In genomic region chr11:101238071-101238647, GRCm38 (mm10) we compare ENCODE assay signal across 10 mouse cellular contexts. TPM values are rescaled to one million over a fixed set of nuclear protein-coding genes. Genes with fewer than 3 reads are reported as not detected.
DNase-seq lines count a peak whose midpoint lies in the region; ATAC-seq and TF ChIP-seq lines count a peak whose summit lies in the region.
"Had no signal": no experiment of that assay in that cellular context is flagged by ENCODE, and none has a peak within 500 bp of the region (broad histone marks: within the 10 kb centered on the region; RNA-seq: fewer than 3 reads in every experiment).

No protein-coding gene starts in this region.

- peak overlapping the region; percentile 80 for H3K27ac ChIP-seq in lung, embryonic 16.5 days (ENCODE audit: low read length)
- H3K27ac ChIP-seq in hindbrain, postnatal 0 days, result peak overlapping the region; percentile 59
- peak overlapping the region; percentile 80 for H3K27ac ChIP-seq in stomach, embryonic 15.5 days
- H3K27ac ChIP-seq in forebrain, embryonic 14.5 days (ENCODE audit: low read depth, low read length), result no peak overlapping the region
- H3K27ac ChIP-seq: liver, embryonic 15.5 days had no signal

- TF ChIP-seq POLR2A in lung, adult 2 months (IDR thresholded peaks at IDR 0.05; ENCODE audit: borderline replicate concordance, extremely low read depth, low read depth, low read length), result no peak

- no peak overlapping the region for H3K4me2 ChIP-seq in lung, embryonic 16.5 days (ENCODE audit: low read depth, low read length)
- H3K4me2 ChIP-seq in hindbrain, postnatal 0 days (ENCODE audit: low read depth, low read length), result no peak overlapping the region
- H3K4me2 ChIP-seq in stomach, embryonic 15.5 days, result no peak overlapping the region
- H3K4me2 ChIP-seq in forebrain, embryonic 14.5 days (ENCODE audit: low read length), result no peak overlapping the region
- H3K4me2 ChIP-seq: liver, embryonic 15.5 days had no signal

- H3K36me3 ChIP-seq in lung, embryonic 16.5 days (ENCODE audit: control insufficient read depth, insufficient read depth, low read length), result no peaks in the 10 kb centered on the region
- no peaks in the 10 kb centered on the region for H3K36me3 ChIP-seq in hindbrain, postnatal 0 days (ENCODE audit: insufficient read depth, low read length)
- H3K36me3 ChIP-seq in stomach, embryonic 15.5 days, result no peaks in the 10 kb centered on the region
- no peaks in the 10 kb centered on the region for H3K36me3 ChIP-seq in forebrain, embryonic 14.5 days (ENCODE audit: control insufficient read depth, insufficient read depth, low read length)
- H3K36me3 ChIP-seq: liver, embryonic 15.5 days had no signal

- peak; percentile 45 for DNase-seq in gastrocnemius, adult 18-20 months (ENCODE audit: low spot score)
- DNase-seq in gastrocnemius, postnatal 10 days, result no peak
- DNase-seq in lung, adult 2 months, result no peak
- peak; percentile 53 for DNase-seq in hindbrain, postnatal 0 days (ENCODE audit: low spot score)
- DNase-seq in spleen, postnatal 4 days (ENCODE audit: low spot score in 2 of 2), result no peak
- DNase-seq in forebrain, embryonic 14.5 days (ENCODE audit: low spot score), result no peak
- DNase-seq: adrenal gland, postnatal 10 days had no signal

- peaks cover 7% of the 10 kb centered on the region for H3K4me1 ChIP-seq in lung, embryonic 16.5 days (replicated peaks; ENCODE audit: control insufficient read depth, insufficient read depth, low read length)
- H3K4me1 ChIP-seq in lung, adult 2 months (ENCODE audit: control insufficient read depth, insufficient read depth, low read length), result peaks cover 2% of the 10 kb centered on the region; the same call in 1 of the 2 replicates
- no peaks in the 10 kb centered on the region for H3K4me1 ChIP-seq in hindbrain, postnatal 0 days (ENCODE audit: insufficient read depth, low read length)
- 0 out of 2 replicates have a peak, but pooled peaks cover 5% of the 10 kb centered on the region for H3K4me1 ChIP-seq in stomach, embryonic 15.5 days
- H3K4me1 ChIP-seq in forebrain, embryonic 14.5 days (ENCODE audit: control insufficient read depth, insufficient read depth, low read length), result no peaks in the 10 kb centered on the region
- H3K4me1 ChIP-seq: liver, embryonic 15.5 days had no signal

- ATAC-seq in lung, embryonic 16.5 days (ENCODE audit: low read depth), result peak; percentile 78
- peak; percentile 49; the same call in 1 of the 2 replicates for ATAC-seq in hindbrain, postnatal 0 days
- ATAC-seq in stomach, embryonic 15.5 days (ENCODE audit: insufficient read depth, low FRiP score, low read depth), result peak; percentile 76
- ATAC-seq in forebrain, embryonic 14.5 days, result no peak

- H3K4me3 ChIP-seq in lung, embryonic 16.5 days (ENCODE audit: low read length), result no peak overlapping the region
- no peak overlapping the region for H3K4me3 ChIP-seq in lung, adult 2 months (replicated peaks; ENCODE audit: extremely low read depth, low read depth, low read length)
- H3K4me3 ChIP-seq in hindbrain, postnatal 0 days (ENCODE audit: low read length), result no peak overlapping the region
- no peak overlapping the region for H3K4me3 ChIP-seq in stomach, embryonic 15.5 days (replicated peaks)
- no peak overlapping the region for H3K4me3 ChIP-seq in forebrain, embryonic 14.5 days (ENCODE audit: low read depth, low read length)
- H3K4me3 ChIP-seq: liver, embryonic 15.5 days had no signal

- no peaks in the 10 kb centered on the region for H3K27me3 ChIP-seq in lung, embryonic 16.5 days (ENCODE audit: control insufficient read depth, insufficient read depth, low read depth, low read length)
- no peaks in the 10 kb centered on the region for H3K27me3 ChIP-seq in hindbrain, postnatal 0 days (ENCODE audit: insufficient read depth, low read length)
- H3K27me3 ChIP-seq in stomach, embryonic 15.5 days (replicated peaks), result no peaks in the 10 kb centered on the region
- H3K27me3 ChIP-seq in forebrain, embryonic 14.5 days (replicated peaks; ENCODE audit: control insufficient read depth, insufficient read depth, low read length), result no peaks in the 10 kb centered on the region

- 24% methylated on average over 5 of the region's 5 CpGs for WGBS in lung, embryonic 16.5 days
- 22% methylated on average over 5 of the region's 5 CpGs for WGBS in lung, adult 2 months
- WGBS in hindbrain, postnatal 0 days, result 35% methylated on average over 5 of the region's 5 CpGs
- WGBS in stomach, embryonic 15.5 days, result 35% methylated on average over 5 of the region's 5 CpGs
- 58% methylated on average over 5 of the region's 5 CpGs for WGBS in forebrain, embryonic 14.5 days

- H3K9ac ChIP-seq in lung, embryonic 16.5 days (ENCODE audit: low read length), result 0 out of 2 replicates have a peak overlapping the region, but pooled peaks have one; percentile 14
- H3K9ac ChIP-seq in hindbrain, postnatal 0 days (replicated peaks; ENCODE audit: low read length), result 0 out of 2 replicates have a peak overlapping the region, but pooled peaks have one; percentile 13
- H3K9ac ChIP-seq in stomach, embryonic 15.5 days, result no peak overlapping the region
- no peak overlapping the region; the same call in 1 of the 2 replicates for H3K9ac ChIP-seq in forebrain, embryonic 14.5 days (ENCODE audit: low read length)
- H3K9ac ChIP-seq: liver, embryonic 15.5 days had no signal

- no peak for TF ChIP-seq CTCF in lung, adult 2 months (IDR thresholded peaks at IDR 0.05; ENCODE audit: insufficient read depth, low read length)
- no peak for TF ChIP-seq CTCF in hindbrain, postnatal 0 days (IDR thresholded peaks at IDR 0.05; ENCODE audit: low read depth)

- H3K9me3 ChIP-seq in lung, embryonic 16.5 days (ENCODE audit: control insufficient read depth, low read length), result no peaks in the 10 kb centered on the region
- H3K9me3 ChIP-seq in hindbrain, postnatal 0 days (ENCODE audit: low read length), result no peaks in the 10 kb centered on the region
- H3K9me3 ChIP-seq in stomach, embryonic 15.5 days, result no peaks in the 10 kb centered on the region
- H3K9me3 ChIP-seq in forebrain, embryonic 14.5 days (replicated peaks; ENCODE audit: control insufficient read depth, low read length), result no peaks in the 10 kb centered on the region
- H3K9me3 ChIP-seq: liver, embryonic 15.5 days had no signal

RNA-seq across cellular contexts. Expression of gene Ramp2, which starts 7.7 kb away (rescaled TPM):
- 10 to 100 TPM; 30.1 to 31.0 TPM for total RNA-seq in gastrocnemius, adult 18-20 months (2021)
- total RNA-seq in gastrocnemius, postnatal 10 days (2021), result 10 to 100 TPM; 70.5 to 72.8 TPM
- 312 and 337 TPM in 2 replicates for polyA plus RNA-seq in lung, embryonic 16.5 days (2015; fragmentation: Nextera tagmentation; extraction: Ambion mirVana)
- polyA plus RNA-seq in lung, adult 2 months (2012; rRNA removed), result 710 and 828 TPM in 2 replicates
- total RNA-seq in hindbrain, postnatal 0 days (2014; rRNA removed), result 66.1 and 72.7 TPM in 2 replicates
- polyA plus RNA-seq in hindbrain, postnatal 0 days (2015; fragmentation: Nextera tagmentation; extraction: Ambion mirVana), result 108 and 111 TPM in 2 replicates
- polyA plus RNA-seq in stomach, embryonic 15.5 days (2015; fragmentation: Nextera tagmentation; extraction: Ambion mirVana), result 111 TPM in 2 replicates
- 80.4 and 80.9 TPM in 2 replicates for polyA plus RNA-seq in forebrain, embryonic 14.5 days (2014; fragmentation: Nextera tagmentation; extraction: Ambion mirVana)

RNA-seq across cellular contexts. Expression of gene Ezh1, which starts 11.9 kb away (rescaled TPM):
- 10 to 100 TPM; 25.3 to 26.3 TPM for total RNA-seq in gastrocnemius, adult 18-20 months (2021)
- 10 to 100 TPM; 17.2 to 17.7 TPM for total RNA-seq in gastrocnemius, postnatal 10 days (2021)
- 19.4 and 20.8 TPM in 2 replicates for polyA plus RNA-seq in lung, embryonic 16.5 days (2015; fragmentation: Nextera tagmentation; extraction: Ambion mirVana)
- 38.9 and 50.1 TPM in 2 replicates for polyA plus RNA-seq in lung, adult 2 months (2012; rRNA removed)
- 26.7 and 27.6 TPM in 2 replicates for total RNA-seq in hindbrain, postnatal 0 days (2014; rRNA removed)
- polyA plus RNA-seq in hindbrain, postnatal 0 days (2015; fragmentation: Nextera tagmentation; extraction: Ambion mirVana), result 20.1 and 22.2 TPM in 2 replicates
- 14.9 and 16.7 TPM in 2 replicates for polyA plus RNA-seq in stomach, embryonic 15.5 days (2015; fragmentation: Nextera tagmentation; extraction: Ambion mirVana)
- 16.1 and 22.4 TPM in 2 replicates for polyA plus RNA-seq in forebrain, embryonic 14.5 days (2014; fragmentation: Nextera tagmentation; extraction: Ambion mirVana)

RNA-seq across cellular contexts. Expression of gene Vps25, which starts 15.3 kb away (rescaled TPM):
- 10 to 100 TPM; 46.1 to 46.8 TPM for total RNA-seq in gastrocnemius, adult 18-20 months (2021)
- 10 to 100 TPM; 40.1 to 44.3 TPM for total RNA-seq in gastrocnemius, postnatal 10 days (2021)
- polyA plus RNA-seq in lung, embryonic 16.5 days (2015; fragmentation: Nextera tagmentation; extraction: Ambion mirVana), result 132 and 135 TPM in 2 replicates
- polyA plus RNA-seq in lung, adult 2 months (2012; rRNA removed), result 82.9 and 97.4 TPM in 2 replicates
- total RNA-seq in hindbrain, postnatal 0 days (2014; rRNA removed), result 66.1 and 82.1 TPM in 2 replicates
- 134 and 137 TPM in 2 replicates for polyA plus RNA-seq in hindbrain, postnatal 0 days (2015; fragmentation: Nextera tagmentation; extraction: Ambion mirVana)
- 131 and 138 TPM in 2 replicates for polyA plus RNA-seq in stomach, embryonic 15.5 days (2015; fragmentation: Nextera tagmentation; extraction: Ambion mirVana)
- polyA plus RNA-seq in forebrain, embryonic 14.5 days (2014; fragmentation: Nextera tagmentation; extraction: Ambion mirVana), result 110 and 118 TPM in 2 replicates

RNA-seq across cellular contexts. Expression of gene Wnk4, which starts 22.2 kb away (rescaled TPM):
- under 1 TPM; 0.23 to 0.26 TPM for total RNA-seq in gastrocnemius, adult 18-20 months (2021)
- total RNA-seq in gastrocnemius, postnatal 10 days (2021), result 1 to 10 TPM in 1 of 2 experiments, under 1 TPM in 1; 0.35 to 1.4 TPM
- 5.3 and 5.8 TPM in 2 replicates for polyA plus RNA-seq in lung, embryonic 16.5 days (2015; fragmentation: Nextera tagmentation; extraction: Ambion mirVana)
- 6.5 and 10.4 TPM in 2 replicates for polyA plus RNA-seq in lung, adult 2 months (2012; rRNA removed)
- 1.5 and 2.5 TPM in 2 replicates for total RNA-seq in hindbrain, postnatal 0 days (2014; rRNA removed)
- 6.5 and 8.0 TPM in 2 replicates for polyA plus RNA-seq in hindbrain, postnatal 0 days (2015; fragmentation: Nextera tagmentation; extraction: Ambion mirVana)
- 17.9 and 19.8 TPM in 2 replicates for polyA plus RNA-seq in stomach, embryonic 15.5 days (2015; fragmentation: Nextera tagmentation; extraction: Ambion mirVana)
- polyA plus RNA-seq in forebrain, embryonic 14.5 days (2014; fragmentation: Nextera tagmentation; extraction: Ambion mirVana), result 3.0 and 3.4 TPM in 2 replicates

RNA-seq across cellular contexts. Expression of gene Cntd1, which starts 40.7 kb away (rescaled TPM):
- under 1 TPM; 0.31 to 0.37 TPM for total RNA-seq in gastrocnemius, adult 18-20 months (2021)
- total RNA-seq in gastrocnemius, postnatal 10 days (2021), result under 1 TPM; 0.14 to 0.18 TPM
- 1.9 and 3.2 TPM in 2 replicates for polyA plus RNA-seq in lung, embryonic 16.5 days (2015; fragmentation: Nextera tagmentation; extraction: Ambion mirVana)
- 0.22 and 0.59 TPM in 2 replicates for polyA plus RNA-seq in lung, adult 2 months (2012; rRNA removed)
- total RNA-seq in hindbrain, postnatal 0 days (2014; rRNA removed), result 0.10 TPM in 1 of 2 replicates, not detected in the other
- 0.66 and 0.89 TPM in 2 replicates for polyA plus RNA-seq in hindbrain, postnatal 0 days (2015; fragmentation: Nextera tagmentation; extraction: Ambion mirVana)
- polyA plus RNA-seq in stomach, embryonic 15.5 days (2015; fragmentation: Nextera tagmentation; extraction: Ambion mirVana), result 0.85 and 1.1 TPM in 2 replicates
- polyA plus RNA-seq in forebrain, embryonic 14.5 days (2014; fragmentation: Nextera tagmentation; extraction: Ambion mirVana), result 0.76 and 1.3 TPM in 2 replicates

Comparison
In these comparisons a context has a peak if more than half of its experiments do, and no peak if none do; other contexts are left out.
1. DNase-seq: peak in gastrocnemius, adult 18-20 months (single experiment) and hindbrain, postnatal 0 days (single experiment); none in gastrocnemius, postnatal 10 days (single experiment), lung, adult 2 months (single experiment), spleen, postnatal 4 days (0 of 2) and forebrain, embryonic 14.5 days (single experiment).
2. H3K9ac ChIP-seq: peak in lung, embryonic 16.5 days (single experiment) and hindbrain, postnatal 0 days (single experiment); none in stomach, embryonic 15.5 days (single experiment) and forebrain, embryonic 14.5 days (single experiment).